Mouse (Mus musculus) hematopoietic stem cell, adult 5-6 weeks (primary cell): ENCODE measurements around the gene Cyp2c54. TPM values are rescaled to one million over a fixed set of nuclear protein-coding genes. Genes with fewer than 3 reads are reported as not detected.
"Not testable (repeated sequence)": the region's sequence is repeated elsewhere in the genome, so short reads cannot be mapped to it uniquely, and the experiment has no call there.

Source experiments
- ATAC-seq, 2 experiments: fragments of 125-278 bp in 1 of 2; replicated peaks in 1 of 2; 2 replicates each; pipeline ENCODE4 v1.8.0; 2016 to 2017; ENCODE audit warnings: inconsistent platforms in 2 of 2, mild to moderate bottlenecking in 2 of 2, moderate number of reproducible peaks in 2 of 2, low read depth in 1 of 2, moderate TSS enrichment in 1 of 2; ENCODE audit not compliant: low FRiP score in 2 of 2, poor library complexity in 2 of 2, severe bottlenecking in 2 of 2, insufficient read depth in 1 of 2, low TSS enrichment in 1 of 2
- total RNA-seq: library from RNA; stranded (forward); fragments of 172-1452, 232-1000 nt; gene quantifications from 2 replicates; pipeline ENCODE4 v1.2.3, GENCODE M21; 2017

The Cyp2c54 gene
- not detected in 2 replicates for total RNA-seq

DNA sequence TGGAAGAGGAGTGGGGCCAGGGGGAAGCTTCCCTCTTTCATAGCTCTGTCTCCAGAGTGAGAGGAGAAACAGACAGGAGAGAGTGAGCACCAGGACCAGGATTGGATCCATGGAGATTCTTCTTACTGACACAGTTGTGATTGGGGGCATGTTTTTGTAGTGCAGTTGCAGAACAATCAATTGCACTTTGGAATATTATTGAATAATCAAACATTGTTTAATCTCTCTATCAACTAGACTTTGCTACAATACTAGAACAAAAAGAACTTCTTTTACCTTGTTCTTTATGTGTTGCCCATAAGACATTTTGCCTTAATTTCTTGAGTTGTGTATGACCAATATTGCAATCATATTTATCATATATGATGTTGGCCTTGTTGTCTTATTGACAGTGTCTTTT lies at the start of gene Cyp2c54:
TSS of gene Cyp2c54 (minus strand) at position 127 of the 400 bp plus-strand sequence.
- ATAC-seq = no peak

DNA sequence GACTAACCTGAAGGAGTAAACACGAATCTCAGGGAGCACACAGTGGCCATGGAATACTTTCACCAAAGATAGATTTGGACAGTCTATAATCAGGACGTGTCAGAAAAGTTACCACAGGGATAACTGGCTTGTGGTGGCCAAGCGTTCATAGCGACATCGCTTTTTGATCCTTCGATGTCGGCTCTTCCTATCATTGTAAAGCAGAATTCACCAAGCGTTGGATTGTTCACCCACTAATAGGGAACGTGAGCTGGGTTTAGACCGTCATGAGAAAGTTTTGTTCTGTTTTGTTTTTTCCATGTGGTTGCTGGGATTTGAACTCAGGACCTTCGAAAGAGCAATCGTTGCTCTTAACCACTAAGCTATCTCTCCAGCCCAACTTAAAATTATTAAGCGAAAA lies 46.0 kb upstream of the Cyp2c54 start:
- ATAC-seq = not testable (repeated sequence)

DNA sequence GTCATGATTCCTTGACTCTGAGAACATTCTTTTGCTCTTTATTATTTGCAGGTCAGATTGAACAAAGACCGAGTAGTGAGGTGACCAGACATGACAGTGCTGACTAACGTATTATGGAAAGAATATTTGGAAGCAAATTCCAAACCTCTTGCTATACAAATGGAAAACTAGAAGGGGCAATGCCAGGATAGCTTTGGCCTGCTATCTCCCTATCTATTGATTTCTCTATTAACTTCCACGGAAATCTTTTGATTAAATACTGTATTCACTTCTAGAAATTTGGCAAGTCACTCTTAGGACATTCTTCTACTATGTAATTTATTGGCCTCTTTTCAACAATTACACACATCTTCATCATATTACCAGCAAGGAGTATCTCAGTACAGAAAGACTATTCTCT lies 17.5 kb upstream of the Cyp2c54 start:
- ATAC-seq = no peak

DNA sequence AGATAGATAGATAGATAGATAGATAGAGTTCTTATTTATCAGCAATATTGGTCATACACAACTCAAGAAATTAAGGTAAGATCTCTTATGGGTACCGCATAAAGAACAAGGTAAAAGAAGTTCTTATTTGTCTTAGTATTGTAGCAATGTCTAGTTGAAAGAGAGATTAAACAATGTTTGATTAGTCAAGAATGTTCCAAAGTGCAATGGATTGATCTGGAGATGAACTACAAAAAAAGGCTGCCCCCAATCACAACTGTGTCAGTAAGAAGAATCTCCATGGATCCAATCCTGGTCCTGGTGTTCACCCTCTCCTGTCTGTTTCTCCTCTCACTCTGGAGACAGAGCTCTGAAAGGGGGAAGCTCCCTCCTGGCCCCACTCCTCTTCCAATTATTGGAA lies 15.8 kb upstream of the Cyp2c54 start, which contains the start of gene Cyp2c50:
TSS of gene Cyp2c50 (plus strand) at position 268 of the 400 bp plus-strand sequence.
- not testable (repeated sequence) for ATAC-seq

DNA sequence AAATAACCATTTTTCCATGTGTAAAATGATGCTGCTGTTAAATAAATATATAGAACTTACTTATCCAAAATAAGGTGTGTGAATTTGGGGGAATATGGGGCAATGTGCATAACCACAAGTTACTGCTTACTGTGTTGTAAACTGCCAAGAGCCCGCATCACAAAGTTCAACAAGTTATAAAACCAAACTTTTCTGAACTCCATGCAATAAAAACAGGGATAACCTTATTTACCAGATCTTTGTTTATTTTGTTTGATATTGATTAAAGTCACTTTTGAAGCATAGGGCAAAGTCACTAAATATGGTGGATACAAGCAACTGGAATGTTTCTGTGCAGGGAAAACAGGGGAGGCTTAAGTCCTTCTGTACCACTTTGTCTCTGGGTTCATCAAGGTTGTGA lies 14.8 kb upstream of the Cyp2c54 start:
- no peak for ATAC-seq

DNA sequence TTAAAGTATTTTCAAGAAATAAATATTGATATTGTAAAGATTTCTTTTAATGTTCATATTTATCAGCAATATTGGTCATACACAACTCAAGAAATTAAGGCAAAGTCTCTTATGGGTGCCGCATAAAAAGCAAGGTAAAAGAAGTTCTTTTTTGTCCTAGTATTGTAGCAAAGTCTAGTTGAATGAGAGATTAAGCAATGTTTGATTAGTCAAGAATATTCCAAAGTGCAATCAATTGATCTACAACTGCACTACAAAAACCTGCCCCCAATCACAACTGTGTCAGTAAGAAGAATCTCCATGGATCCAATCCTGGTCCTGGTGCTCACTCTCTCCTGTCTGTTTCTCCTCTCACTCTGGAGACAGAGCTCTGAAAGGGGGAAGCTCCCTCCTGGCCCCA lies 81.5 kb downstream of the Cyp2c54 start, which contains the start of gene Cyp2c37:
TSS of gene Cyp2c37 (plus strand) at position 285 of the 400 bp plus-strand sequence.
- ATAC-seq = not testable (repeated sequence)

DNA sequence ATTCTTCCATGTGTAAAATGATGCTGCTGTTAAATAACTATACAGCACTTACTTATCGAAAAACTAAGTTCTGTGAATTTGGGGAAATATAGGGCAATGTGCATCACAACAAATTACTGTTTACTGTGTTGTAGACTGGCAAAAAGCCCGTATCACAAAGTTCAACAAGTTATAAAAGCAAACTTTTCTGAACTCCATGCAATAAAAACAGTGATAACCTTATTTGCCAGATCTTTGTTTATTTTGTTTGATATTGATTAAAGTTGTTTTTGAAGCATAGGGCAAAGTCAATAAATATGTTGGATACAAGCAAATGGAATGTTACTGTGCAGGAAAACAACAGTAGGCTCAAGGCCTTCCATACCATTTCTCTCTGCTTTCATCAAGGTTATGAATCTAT lies 84.2 kb downstream of the Cyp2c54 start:
- ATAC-seq = no peak

Other genes with a start within 250 kb of the Cyp2c54 start
- gene Cyp2c69, start 187.0 kb downstream of the Cyp2c54 start, total RNA-seq = not detected in 2 replicates
- not detected in 2 replicates for gene Cyp2c37, start 81.4 kb downstream of the Cyp2c54 start, total RNA-seq
- gene Cyp2c50, start 15.9 kb upstream of the Cyp2c54 start, total RNA-seq = not detected in 2 replicates
- not detected in 2 replicates for gene Cyp2c70, start 113.5 kb upstream of the Cyp2c54 start, total RNA-seq
- gene Pdlim1, start 198.0 kb upstream of the Cyp2c54 start, total RNA-seq = 43.7 and 59.8 TPM in 2 replicates